Mouse (Mus musculus) embryonic facial prominence, embryonic 14.5 days (tissue): ENCODE results near the gene Drd1. TPM values are rescaled to one million over a fixed set of nuclear protein-coding genes. Genes with fewer than 3 reads are reported as not detected.

Experiments
- ATAC-seq: fragments of 200-750 bp; cut with Nextera tagmentation; 2 replicates; pipeline ENCODE4 v1.8.0; 2017; ENCODE audit warnings: low read depth, moderate number of reproducible peaks, moderate TSS enrichment
- DNase-seq: peaks from one replicate; pipeline ENCODE4 v3.0.0-alpha.2; 2015; ENCODE audit warnings: low spot score
- H3K27ac ChIP-seq: fragments of 300-500 bp; sonication (generic); replicated peaks from 2 replicates; pipeline ENCODE4 v1.5.1; 2014; ENCODE audit warnings: low read depth, mild to moderate bottlenecking, low read length, moderate library complexity
- H3K27me3 ChIP-seq: fragments of 300-500 bp; sonication (generic); replicated peaks from 2 replicates; pipeline ENCODE4 v1.6.1; 2014; ENCODE audit warnings: low read length; ENCODE audit not compliant: control insufficient read depth, insufficient read depth
- H3K36me3 ChIP-seq: fragments of 300-500 bp; sonication (generic); 2 replicates; pipeline ENCODE4 v1.6.1; 2014; ENCODE audit warnings: low read length, mixed read lengths; ENCODE audit not compliant: control insufficient read depth, insufficient read depth
- H3K4me1 ChIP-seq: fragments of 300-500 bp; sonication (generic); 2 replicates; pipeline ENCODE4 v1.6.1; 2014; ENCODE audit warnings: antibody characterized with exemption, low read length; ENCODE audit not compliant: control insufficient read depth, insufficient read depth
- H3K4me2 ChIP-seq: fragments of 300-500 bp; sonication (generic); 2 replicates; pipeline ENCODE4 v1.6.1; 2014; ENCODE audit warnings: low read depth, mild to moderate bottlenecking, low read length, moderate library complexity, mixed read lengths
- H3K4me3 ChIP-seq: fragments of 300-500 bp; sonication (generic); 2 replicates; pipeline ENCODE4 v1.5.1; 2014; ENCODE audit warnings: low read depth, mild to moderate bottlenecking, low read length
- H3K9ac ChIP-seq: fragments of 300-500 bp; sonication (generic); 2 replicates; pipeline ENCODE4 v1.6.1; 2014; ENCODE audit warnings: low read depth, mild to moderate bottlenecking, low read length, moderate library complexity, mixed read lengths
- H3K9me3 ChIP-seq: fragments of 300-500 bp; sonication (generic); 2 replicates; pipeline ENCODE4 v1.6.1; 2016; ENCODE audit warnings: low read length; ENCODE audit not compliant: control insufficient read depth
- WGBS: fragments of 180-500 bp; shearing (Covaris S2); extraction: QIAGEN DNeasy Blood & Tissue Kit; methylation state at CpG from one replicate; pipeline ENCODE4 v1.1.7; 2014; 5-methylcytosine and 5-hydroxymethylcytosine counted together
- polyA plus RNA-seq: library from polyadenylated mRNA; unstranded; fragments of >200 nt; fragmentation: Nextera tagmentation; extraction: Ambion mirVana; gene quantifications from 2 replicates; pipeline ENCODE4 v1.2.1, GENCODE M21; 2014

Drd1 gene
- polyA plus RNA-seq, 1 experiment from 2014 or later: 0.24 TPM

DNA sequence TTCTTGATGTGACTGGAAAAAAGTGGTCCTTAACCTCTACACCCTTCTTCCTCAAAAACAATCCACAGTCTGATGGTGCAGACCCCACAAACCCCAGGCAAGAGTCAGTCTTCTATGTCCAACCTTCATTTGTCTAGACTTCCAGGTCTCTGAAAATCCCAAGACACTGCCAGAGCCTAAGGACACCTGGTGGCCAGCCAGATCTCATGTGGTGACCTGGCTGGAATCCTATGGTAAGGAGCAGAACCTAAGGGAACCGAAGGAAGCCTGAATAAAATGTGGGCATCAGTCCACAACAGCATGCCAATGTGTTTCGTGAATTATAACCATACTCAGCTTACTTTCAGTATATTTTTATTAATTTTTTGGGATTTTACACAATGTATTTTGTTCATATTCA lies 15.2 kb downstream of the Drd1 start:
- WGBS: 91% methylated on average over 2 of the region's 2 CpGs
- Histone ChIP-seq H3K9ac (no peak overlapping the region), H3K9me3 (no peaks in the 10 kb centered on the region), H3K4me3 (no peak overlapping the region), H3K4me1 (no peaks in the 10 kb centered on the region), H3K27ac (no peak overlapping the region), H3K36me3 (no peaks in the 10 kb centered on the region), H3K4me2 (no peak overlapping the region), H3K27me3 (no peaks in the 10 kb centered on the region)
- no peak for ATAC-seq
- DNase-seq: no peak

DNA sequence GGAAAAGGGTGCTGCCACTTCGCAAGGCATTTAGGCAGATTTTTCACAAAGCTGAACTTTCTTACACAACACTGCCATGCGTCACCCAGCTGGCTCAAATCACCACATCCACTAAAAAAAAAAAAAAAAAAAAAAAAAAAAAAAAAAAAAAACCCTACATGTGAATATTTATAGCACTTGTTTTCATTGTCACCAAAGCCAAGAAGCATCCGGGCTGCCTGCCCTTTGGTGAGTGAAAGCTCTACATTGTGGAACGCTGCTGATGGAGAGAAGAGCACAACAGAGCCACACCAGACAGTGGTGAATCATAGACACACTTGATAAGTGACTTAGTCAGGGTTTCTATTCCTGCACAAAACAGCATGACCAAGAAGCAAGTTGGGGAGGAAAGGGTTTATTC lies 17.6 kb downstream of the Drd1 start:
- Histone ChIP-seq H3K4me3 (no peak overlapping the region), H3K9me3 (no peaks in the 10 kb centered on the region), H3K36me3 (no peaks in the 10 kb centered on the region), H3K4me2 (no peak overlapping the region), H3K4me1 (no peaks in the 10 kb centered on the region), H3K9ac (no peak overlapping the region), H3K27ac (no peak overlapping the region), H3K27me3 (no peaks in the 10 kb centered on the region)
- 81% methylated on average over 4 of the region's 4 CpGs for WGBS
- ATAC-seq: no peak
- DNase-seq: no peak

DNA sequence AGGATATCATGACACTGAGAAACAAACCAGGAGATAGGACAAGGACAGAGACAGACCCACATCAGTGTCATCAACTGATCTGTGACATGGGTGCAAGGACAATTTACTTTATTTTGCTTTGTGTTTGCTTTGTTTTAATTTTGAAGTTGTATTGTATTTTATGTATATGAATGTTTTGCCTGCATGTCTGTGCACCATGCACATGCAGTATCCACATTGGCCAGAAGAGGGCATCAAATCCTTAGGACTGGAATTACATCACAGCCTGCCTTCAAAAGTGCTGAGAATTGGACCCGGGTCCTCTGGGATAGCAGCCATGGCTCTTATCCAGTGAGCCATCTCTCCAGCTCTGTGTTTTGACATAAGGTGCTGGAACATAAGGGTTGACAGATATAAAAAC lies 20.0 kb downstream of the Drd1 start:
- Histone ChIP-seq H3K9ac (no peak overlapping the region), H3K4me3 (no peak overlapping the region), H3K36me3 (no peaks in the 10 kb centered on the region), H3K4me2 (no peak overlapping the region), H3K27ac (no peak overlapping the region), H3K4me1 (no peaks in the 10 kb centered on the region), H3K9me3 (no peaks in the 10 kb centered on the region), H3K27me3 (no peaks in the 10 kb centered on the region)
- WGBS: 68% methylated on average over 1 of the region's 1 CpGs
- DNase-seq: no peak
- ATAC-seq: no peak

DNA sequence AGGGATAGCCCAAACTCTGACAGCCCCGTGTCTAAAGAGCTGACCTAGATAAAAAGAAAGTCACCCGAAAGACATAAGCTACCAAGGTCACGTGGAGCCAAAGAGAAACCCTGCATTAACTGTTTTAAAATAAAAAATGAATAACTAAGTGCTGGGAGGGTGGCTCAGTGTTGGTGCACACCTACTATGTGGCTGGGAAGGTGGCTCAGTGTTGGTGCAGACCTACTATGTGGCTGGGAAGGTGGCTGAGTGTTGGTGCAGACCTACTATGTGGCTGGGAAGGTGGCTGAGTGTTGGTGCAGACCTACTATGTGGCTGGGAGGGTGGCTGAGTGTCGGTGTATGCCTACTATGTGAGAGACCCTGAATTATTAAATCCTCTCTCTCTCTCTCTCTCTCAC lies 21.9 kb downstream of the Drd1 start:
- H3K36me3 ChIP-seq: no peaks in the 10 kb centered on the region
- no peaks in the 10 kb centered on the region for H3K9me3 ChIP-seq
- DNase-seq (no peak), ATAC-seq (no peak)
- no peaks in the 10 kb centered on the region for H3K4me1 ChIP-seq
- H3K9ac ChIP-seq: no peak overlapping the region
- whole genome bisulfite sequencing: 89% methylated on average over 4 of the region's 4 CpGs
- H3K4me3 ChIP-seq: no peak overlapping the region
- no peak overlapping the region for H3K4me2 ChIP-seq
- no peak overlapping the region for H3K27ac ChIP-seq
- no peaks in the 10 kb centered on the region for H3K27me3 ChIP-seq

DNA sequence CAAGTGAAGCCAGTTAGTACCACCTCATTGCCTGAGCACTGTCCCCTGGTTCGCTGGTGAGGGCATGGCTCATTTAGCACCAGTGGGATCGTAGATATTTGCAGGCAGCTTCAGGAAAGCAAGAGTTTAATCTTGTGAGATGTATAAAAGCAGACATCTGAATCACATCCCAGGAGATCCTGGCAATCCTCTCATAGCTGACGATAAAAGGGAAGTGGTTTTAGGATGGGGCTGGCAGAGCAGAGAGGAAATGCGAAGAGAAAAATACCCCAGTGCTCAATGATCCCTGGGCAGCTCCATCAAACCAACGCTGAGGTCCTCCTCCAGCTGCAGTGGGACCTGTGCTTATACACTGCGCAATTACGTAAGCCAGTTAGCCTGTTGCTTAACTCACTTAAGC lies 28.4 kb downstream of the Drd1 start:
- WGBS: 73% methylated on average over 7 of the region's 7 CpGs
- H3K9ac ChIP-seq: no peak overlapping the region
- H3K36me3 ChIP-seq: no peaks in the 10 kb centered on the region
- no peak overlapping the region for H3K4me3 ChIP-seq
- no peaks in the 10 kb centered on the region for H3K27me3 ChIP-seq
- no peak overlapping the region for H3K27ac ChIP-seq
- ATAC-seq (no peak), DNase-seq (no peak)
- H3K9me3 ChIP-seq: no peaks in the 10 kb centered on the region
- H3K4me1 ChIP-seq: no peaks in the 10 kb centered on the region
- no peak overlapping the region for H3K4me2 ChIP-seq

DNA sequence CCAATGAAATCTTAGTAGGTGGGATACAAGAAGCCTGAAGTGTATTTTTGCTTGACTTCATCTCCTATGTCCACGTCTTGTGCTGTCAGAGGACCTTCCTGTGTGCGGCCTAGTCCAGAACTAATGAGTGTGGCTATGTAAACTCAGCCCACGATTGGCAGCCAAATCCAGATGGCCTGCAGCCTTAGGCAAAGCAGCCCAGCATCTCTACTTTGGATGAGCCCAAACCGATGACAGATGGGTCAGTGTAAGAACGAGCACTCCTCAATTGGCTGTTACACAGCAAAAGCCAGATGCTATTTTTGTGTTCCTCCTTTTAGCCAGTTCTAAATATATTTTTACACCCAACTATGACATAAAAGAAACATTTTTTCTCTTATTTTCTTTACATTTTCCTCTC lies 32.2 kb downstream of the Drd1 start:
- ATAC-seq (no peak), DNase-seq (peak; percentile 11)
- Histone ChIP-seq H3K9ac (no peak overlapping the region), H3K4me3 (no peak overlapping the region), H3K27me3 (no peaks in the 10 kb centered on the region), H3K4me2 (no peak overlapping the region), H3K4me1 (no peaks in the 10 kb centered on the region), H3K36me3 (no peaks in the 10 kb centered on the region), H3K27ac (no peak overlapping the region), H3K9me3 (no peaks in the 10 kb centered on the region)
- WGBS: 33% methylated on average over 5 of the region's 5 CpGs

DNA sequence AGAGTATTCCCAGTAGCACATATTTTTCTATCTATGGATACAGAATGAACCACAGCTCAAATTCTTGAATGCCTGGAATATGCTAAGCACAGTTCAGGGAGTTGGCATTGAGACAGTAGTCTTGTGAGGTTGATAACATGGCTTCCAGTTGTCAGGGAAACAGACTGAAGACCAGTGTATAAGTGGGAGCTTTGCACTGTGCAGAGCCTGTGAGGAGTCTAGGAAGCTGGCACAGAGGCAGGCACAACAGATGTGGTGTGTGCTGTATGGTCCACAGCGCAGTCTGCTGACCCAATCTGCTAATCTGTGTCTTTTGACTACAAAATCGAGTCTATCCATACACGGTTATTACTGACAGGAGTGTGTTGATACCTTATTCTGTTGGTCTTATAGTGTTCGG lies 46.8 kb downstream of the Drd1 start:
- 84% methylated on average over 4 of the region's 4 CpGs for WGBS

More for the DNA sequence above, 46.8 kb downstream of the Drd1 start:
- Histone ChIP-seq H3K4me2 (no peak overlapping the region), H3K27ac (no peak overlapping the region), H3K27me3 (no peaks in the 10 kb centered on the region), H3K4me1 (no peaks in the 10 kb centered on the region), H3K9me3 (no peaks in the 10 kb centered on the region), H3K36me3 (no peaks in the 10 kb centered on the region), H3K9ac (no peak overlapping the region), H3K4me3 (no peak overlapping the region)
- DNase-seq (peak; percentile 20), ATAC-seq (no peak)

Other genes starting within 250 kb of the Drd1 start
- gene Sfxn1, start 16.2 kb upstream of the Drd1 start, polyA plus RNA-seq: 51.4 and 56.8 TPM in 2 replicates
- gene Hrh2, start 136.4 kb upstream of the Drd1 start, polyA plus RNA-seq: 0.12 and 0.31 TPM in 2 replicates